8 mouse cellular contexts compared by ENCODE assay signal in genomic region chr7:25379551-25380351, GRCm38 (mm10). TPM values are rescaled to one million over a fixed set of nuclear protein-coding genes. Genes with fewer than 3 reads are reported as not detected.
DNase-seq lines count a peak whose midpoint lies in the region; ATAC-seq lines count a peak whose summit lies in the region.

No protein-coding gene starts in this region.

- DNase-seq in ovary, postnatal 14 days (ENCODE audit: low spot score) = peak; percentile 43
- DNase-seq in ovary, postnatal 10 days (ENCODE audit: low spot score) = no peak
- peak; percentile 80 to 85 for DNase-seq in cerebellum, postnatal 10 days
- DNase-seq in heart, embryonic 10.5 days (ENCODE audit: low spot score) = no peak
- DNase-seq in lung, postnatal 25 days (ENCODE audit: low spot score) = peak; percentile 59
- peak; percentile 64 for DNase-seq in right cerebral cortex, postnatal 4 days
- no peak for DNase-seq in layer of hippocampus, postnatal 36 days

- H3K9me3 ChIP-seq in heart, embryonic 10.5 days = no peaks in the 10 kb centered on the region
- no peaks in the 10 kb centered on the region for H3K9me3 ChIP-seq in kidney, embryonic 15.5 days (replicated peaks)

- H3K36me3 ChIP-seq in heart, embryonic 10.5 days = peaks cover 14% of the 10 kb centered on the region
- H3K36me3 ChIP-seq in kidney, embryonic 15.5 days = peaks cover 38% of the 10 kb centered on the region

- H3K4me2 ChIP-seq in kidney, embryonic 15.5 days = peak overlapping the region; percentile 80

- WGBS in heart, embryonic 10.5 days = under 1% methylated on average over 42 of the region's 42 CpGs
- 5% methylated on average over 42 of the region's 42 CpGs for WGBS in kidney, embryonic 15.5 days

- H3K27me3 ChIP-seq in heart, embryonic 10.5 days (ENCODE audit: insufficient read depth, poor library complexity, severe bottlenecking) = peaks cover 7% of the 10 kb centered on the region; the same call in 1 of the 2 replicates
- H3K27me3 ChIP-seq in kidney, embryonic 15.5 days = no peaks in the 10 kb centered on the region

- H3K4me1 ChIP-seq in heart, embryonic 10.5 days = peaks cover 32% of the 10 kb centered on the region
- peaks cover 31% of the 10 kb centered on the region for H3K4me1 ChIP-seq in kidney, embryonic 15.5 days

- peak overlapping the region; percentile 50 for H3K9ac ChIP-seq in kidney, embryonic 15.5 days

- H3K27ac ChIP-seq in heart, embryonic 10.5 days = peak overlapping the region; percentile 85
- peak overlapping the region; percentile 65 for H3K27ac ChIP-seq in kidney, embryonic 15.5 days

- ATAC-seq in kidney, embryonic 15.5 days (replicated peaks; ENCODE audit: low FRiP score) = peak; percentile 76

- H3K4me3 ChIP-seq in heart, embryonic 10.5 days = peak overlapping the region; percentile 63
- H3K4me3 ChIP-seq in kidney, embryonic 15.5 days (replicated peaks) = peak overlapping the region; percentile 46

RNA-seq across cellular contexts. Expression of gene Cnfn, which starts 10.2 kb away (rescaled TPM):
- polyA plus RNA-seq in heart, embryonic 10.5 days (2016; fragmentation: Nextera tagmentation; extraction: Ambion mirVana) = not detected in 2 replicates
- 2.7 and 4.8 TPM in 2 replicates for polyA plus RNA-seq in kidney, embryonic 15.5 days (2015; fragmentation: Nextera tagmentation; extraction: Ambion mirVana)
- not detected for total RNA-seq in layer of hippocampus, postnatal 36 days (2021)

RNA-seq across cellular contexts. Expression of gene Lipe, which starts 18.8 kb away (rescaled TPM):
- 3.3 and 4.7 TPM in 2 replicates for polyA plus RNA-seq in heart, embryonic 10.5 days (2016; fragmentation: Nextera tagmentation; extraction: Ambion mirVana)
- polyA plus RNA-seq in kidney, embryonic 15.5 days (2015; fragmentation: Nextera tagmentation; extraction: Ambion mirVana) = 9.6 and 12.2 TPM in 2 replicates
- 10 to 100 TPM in 1 of 2 experiments, 1 to 10 TPM in 1; 7.3 to 10.4 TPM for total RNA-seq in layer of hippocampus, postnatal 36 days (2021)

RNA-seq across cellular contexts. Expression of gene Cxcl17, which starts 32.9 kb away (rescaled TPM):
- 0.32 and 0.36 TPM in 2 replicates for polyA plus RNA-seq in heart, embryonic 10.5 days (2016; fragmentation: Nextera tagmentation; extraction: Ambion mirVana)
- 0.45 and 0.84 TPM in 2 replicates for polyA plus RNA-seq in kidney, embryonic 15.5 days (2015; fragmentation: Nextera tagmentation; extraction: Ambion mirVana)
- total RNA-seq in layer of hippocampus, postnatal 36 days (2021) = not detected

Comparison
In these comparisons a context has a peak if more than half of its experiments do, and no peak if none do; other contexts are left out.
1. DNase-seq: peak in ovary, postnatal 14 days (single experiment), cerebellum, postnatal 10 days (2 of 2), lung, postnatal 25 days (single experiment) and right cerebral cortex, postnatal 4 days (single experiment); none in ovary, postnatal 10 days (single experiment), heart, embryonic 10.5 days (single experiment) and layer of hippocampus, postnatal 36 days (0 of 2).